Mouse (Mus musculus): ENCODE results near the gene Eif4a2. TPM values are rescaled to one million over a fixed set of nuclear protein-coding genes. Genes with fewer than 3 reads are reported as not detected.
A peak's percentile ranks its signal among the peaks of the same experiment; 100 is the strongest.

The Eif4a2 gene
- polyA plus RNA-seq, 1 experiment from 2014 or later, result 237 TPM

DNA sequence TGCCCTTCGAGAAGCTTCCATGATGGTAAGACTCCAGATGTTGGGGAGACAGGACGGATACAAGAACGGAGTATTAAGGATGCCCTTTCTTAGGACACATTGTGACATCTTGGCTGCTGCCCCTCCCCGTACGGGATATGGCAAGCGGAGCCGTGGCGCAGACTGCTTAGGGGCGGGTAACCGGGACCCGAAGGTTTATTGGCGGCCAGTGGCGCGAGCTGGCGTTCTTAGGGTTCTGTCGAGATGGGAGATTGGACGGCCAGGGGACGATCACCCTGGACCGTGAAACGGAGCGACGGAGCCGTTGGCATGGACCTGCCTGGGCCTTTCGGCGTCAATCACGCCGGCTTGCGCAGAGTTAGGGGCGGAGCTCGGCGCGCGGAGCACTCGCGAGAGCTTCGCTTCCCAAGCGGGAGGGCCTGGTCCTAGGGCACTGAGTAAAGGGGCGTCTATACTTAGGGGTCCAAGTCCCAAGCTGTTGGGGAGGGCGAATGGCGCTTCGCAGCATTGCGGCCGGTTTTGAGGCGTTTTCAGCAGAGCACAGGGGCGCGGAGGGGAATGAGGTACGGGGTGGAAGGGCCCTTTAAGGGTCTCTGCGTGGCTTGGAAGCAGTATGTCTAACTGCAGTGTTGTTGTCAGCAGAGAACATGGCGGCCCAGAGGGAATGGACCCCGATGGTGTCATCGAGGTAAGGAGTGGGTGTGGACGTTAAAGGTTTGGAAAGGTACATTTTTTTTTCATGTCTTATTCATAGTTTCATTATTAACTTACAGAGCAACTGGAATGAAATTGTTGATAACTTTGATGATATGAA is 909 bp downstream of the Eif4a2 start:
- Histone ChIP-seq H3K9ac (replicated peaks) (peak overlapping the region; percentile 100), H3K9me3 (no peaks in the 10 kb centered on the region), H3K27ac (peak overlapping the region; percentile 98), H3K4me1 (replicated peaks) (peaks cover 20% of the 10 kb centered on the region), H3K4me2 (peak overlapping the region; percentile 91), H3K4me3 (replicated peaks) (peak overlapping the region; percentile 97), H3K36me3 (peaks cover 46% of the 10 kb centered on the region), H3K27me3 (no peaks in the 10 kb centered on the region)
- ATAC-seq (ENCODE audit: insufficient number of reproducible peaks, insufficient read depth, low FRiP score, low TSS enrichment, low read depth), result peak; percentile 86
- WGBS, result under 1% methylated on average over 52 of the region's 52 CpGs

DNA sequence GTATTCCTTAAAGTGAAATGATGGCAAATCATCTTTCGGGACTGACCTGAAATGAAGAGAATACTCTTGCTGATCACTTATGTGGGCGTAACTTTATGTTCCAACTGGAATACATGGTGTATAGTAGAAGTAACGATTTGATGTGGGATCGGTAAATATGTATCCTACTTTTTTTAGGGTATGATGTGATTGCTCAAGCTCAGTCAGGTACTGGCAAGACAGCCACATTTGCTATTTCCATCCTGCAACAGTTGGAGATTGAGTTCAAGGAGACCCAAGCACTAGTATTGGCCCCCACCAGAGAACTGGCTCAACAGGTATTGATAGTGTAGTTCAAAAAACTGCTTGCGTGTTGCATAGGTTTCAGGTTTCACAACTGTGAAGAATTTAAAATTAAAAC is 1.7 kb downstream of the Eif4a2 start:
- Histone ChIP-seq H3K36me3 (peaks cover 49% of the 10 kb centered on the region), H3K9me3 (no peaks in the 10 kb centered on the region), H3K4me1 (replicated peaks) (peaks cover 19% of the 10 kb centered on the region), H3K4me3 (replicated peaks) (peak overlapping the region; percentile 97), H3K4me2 (peak overlapping the region; percentile 91), H3K9ac (replicated peaks) (peak overlapping the region; percentile 100), H3K27me3 (no peaks in the 10 kb centered on the region), H3K27ac (peak overlapping the region; percentile 98; the same call in 1 of the 2 replicates)
- WGBS, result 3% methylated on average over 5 of the region's 5 CpGs
- ATAC-seq (ENCODE audit: insufficient number of reproducible peaks, insufficient read depth, low FRiP score, low TSS enrichment, low read depth), result no peak

DNA sequence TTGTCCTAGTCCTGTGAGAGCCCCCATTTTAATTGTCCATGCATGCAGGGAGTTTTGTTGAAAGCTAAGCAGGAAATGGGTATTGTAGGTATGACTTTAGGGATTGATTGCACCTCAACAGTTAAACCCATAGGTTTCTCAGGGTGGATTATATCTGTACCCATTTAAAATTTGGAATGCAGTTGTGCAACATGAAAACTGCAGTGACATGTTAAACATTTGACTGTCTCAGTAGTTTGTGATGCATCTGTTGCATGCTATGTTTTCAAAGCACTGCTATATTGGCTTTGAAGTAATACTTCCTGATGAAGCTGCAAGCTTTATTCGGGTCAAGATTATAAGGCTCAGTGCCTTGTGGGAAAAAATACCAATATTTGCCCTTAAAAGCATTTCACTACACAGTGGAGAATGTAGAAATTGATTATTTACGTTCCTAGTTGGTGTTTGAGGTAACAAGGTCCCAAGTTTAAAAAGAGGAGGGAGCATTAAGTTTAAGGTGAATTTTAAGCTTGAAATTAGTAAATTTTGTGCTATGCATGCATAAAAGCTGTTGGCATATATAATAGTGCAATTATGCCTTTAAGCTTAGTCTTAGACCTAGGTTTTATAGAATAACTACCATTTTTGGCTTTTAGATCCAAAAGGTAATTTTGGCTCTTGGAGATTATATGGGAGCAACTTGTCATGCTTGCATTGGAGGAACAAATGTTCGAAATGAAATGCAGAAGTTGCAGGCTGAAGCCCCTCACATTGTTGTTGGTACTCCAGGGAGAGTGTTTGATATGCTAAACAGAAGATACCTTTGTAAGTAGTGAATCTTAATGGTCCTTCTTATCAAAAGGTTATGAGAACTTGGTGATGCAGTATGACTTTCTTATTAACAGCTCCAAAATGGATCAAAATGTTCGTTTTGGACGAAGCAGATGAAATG is 2.4 kb downstream of the Eif4a2 start:
- no peak overlapping the region for H3K27ac ChIP-seq
- peaks cover 19% of the 10 kb centered on the region for H3K4me1 ChIP-seq (replicated peaks)
- 62% methylated on average over 5 of the region's 5 CpGs for WGBS
- no peaks in the 10 kb centered on the region for H3K27me3 ChIP-seq
- peak overlapping the region; percentile 100 for H3K9ac ChIP-seq (replicated peaks)
- peaks cover 56% of the 10 kb centered on the region for H3K36me3 ChIP-seq
- H3K4me2 ChIP-seq, result peak overlapping the region; percentile 91
- no peak for ATAC-seq (ENCODE audit: insufficient number of reproducible peaks, insufficient read depth, low FRiP score, low TSS enrichment, low read depth)
- peak overlapping the region; percentile 97 for H3K4me3 ChIP-seq (replicated peaks)
- no peaks in the 10 kb centered on the region for H3K9me3 ChIP-seq

DNA sequence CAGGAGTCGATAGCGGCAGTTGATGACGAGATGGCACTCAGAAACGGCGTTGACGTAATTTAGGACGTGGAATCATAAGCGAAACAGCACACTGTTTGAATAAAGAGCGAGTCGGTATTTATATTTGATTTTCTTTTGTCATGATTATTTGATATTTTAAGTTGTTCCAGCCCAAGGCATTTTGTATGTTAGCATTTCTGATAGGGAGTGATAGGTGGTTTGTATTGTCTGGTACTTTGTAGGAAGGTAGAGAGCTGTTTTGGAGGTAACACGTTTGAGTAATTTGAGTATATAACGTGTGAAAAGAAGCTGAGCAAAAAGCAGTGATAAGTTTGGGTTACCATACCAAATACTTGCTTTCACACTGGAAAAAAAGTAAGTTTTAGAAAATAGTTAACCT is 5.1 kb downstream of the Eif4a2 start:
- no peaks in the 10 kb centered on the region for H3K9me3 ChIP-seq
- no peak overlapping the region for H3K4me2 ChIP-seq
- no peak overlapping the region for H3K9ac ChIP-seq (replicated peaks)
- no peaks in the 10 kb centered on the region for H3K27me3 ChIP-seq
- no peak for ATAC-seq (ENCODE audit: insufficient number of reproducible peaks, insufficient read depth, low FRiP score, low TSS enrichment, low read depth)
- no peak overlapping the region for H3K27ac ChIP-seq
- H3K36me3 ChIP-seq, result peaks cover 82% of the 10 kb centered on the region
- H3K4me3 ChIP-seq (replicated peaks), result no peak overlapping the region
- WGBS, result 83% methylated on average over 12 of the region's 12 CpGs
- peaks cover 19% of the 10 kb centered on the region for H3K4me1 ChIP-seq (replicated peaks)

DNA sequence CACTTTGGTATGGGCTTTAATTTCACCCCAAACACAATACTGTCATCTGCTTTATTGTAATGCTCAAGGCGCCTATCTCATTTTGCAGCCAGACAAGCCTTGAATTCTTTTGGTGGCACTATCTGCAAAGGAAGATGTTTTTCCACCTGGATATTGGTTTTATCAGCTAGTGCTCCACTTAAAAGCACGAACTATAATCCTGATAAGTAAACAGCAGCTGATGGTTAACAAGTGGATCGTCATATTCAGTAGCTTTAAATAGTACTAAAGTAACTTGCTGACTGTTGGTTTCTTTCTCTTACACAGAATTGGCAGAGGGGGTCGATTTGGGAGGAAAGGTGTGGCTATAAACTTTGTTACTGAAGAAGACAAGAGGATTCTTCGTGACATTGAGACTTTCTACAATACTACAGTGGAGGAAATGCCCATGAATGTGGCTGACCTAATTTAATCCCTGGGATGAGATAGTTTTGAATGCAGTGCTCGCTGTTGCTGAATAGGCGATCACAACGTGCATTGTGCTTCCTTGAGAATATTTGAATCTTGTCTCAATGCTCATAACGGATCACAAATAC is 5.7 kb downstream of the Eif4a2 start:
- H3K27me3 ChIP-seq, result no peaks in the 10 kb centered on the region
- H3K4me2 ChIP-seq, result no peak overlapping the region
- no peak for ATAC-seq (ENCODE audit: insufficient number of reproducible peaks, insufficient read depth, low FRiP score, low TSS enrichment, low read depth)
- WGBS, result 66% methylated on average over 9 of the region's 9 CpGs
- H3K9ac ChIP-seq (replicated peaks), result no peak overlapping the region
- H3K27ac ChIP-seq, result no peak overlapping the region
- no peak overlapping the region for H3K4me3 ChIP-seq (replicated peaks)
- no peaks in the 10 kb centered on the region for H3K9me3 ChIP-seq
- peaks cover 86% of the 10 kb centered on the region for H3K36me3 ChIP-seq
- H3K4me1 ChIP-seq (replicated peaks), result peaks cover 19% of the 10 kb centered on the region

DNA sequence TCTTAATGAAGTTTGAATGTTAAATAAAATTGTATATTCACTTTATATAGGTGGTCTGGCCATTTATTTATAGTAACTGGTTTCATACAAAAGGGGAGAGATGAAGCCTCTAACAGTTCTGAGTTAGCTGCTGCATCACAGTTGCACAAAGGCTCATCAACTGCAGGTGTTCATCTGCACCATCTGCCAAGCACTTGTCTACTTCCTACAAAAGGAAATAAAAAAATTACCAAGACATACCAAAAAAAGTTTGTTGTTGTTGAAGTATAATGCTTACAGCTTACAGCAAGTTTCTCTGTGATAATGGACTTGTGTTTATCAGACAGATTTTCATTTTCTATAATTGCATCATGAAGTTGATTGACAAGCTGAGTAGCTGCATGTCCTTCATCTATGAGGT is 6.7 kb downstream of the Eif4a2 start:
- Histone ChIP-seq H3K4me2 (no peak overlapping the region), H3K4me1 (replicated peaks) (peaks cover 19% of the 10 kb centered on the region), H3K27me3 (no peaks in the 10 kb centered on the region), H3K4me3 (replicated peaks) (no peak overlapping the region), H3K27ac (no peak overlapping the region), H3K36me3 (peaks cover 86% of the 10 kb centered on the region), H3K9ac (replicated peaks) (no peak overlapping the region), H3K9me3 (no peaks in the 10 kb centered on the region)
- no peak for ATAC-seq (ENCODE audit: insufficient number of reproducible peaks, insufficient read depth, low FRiP score, low TSS enrichment, low read depth)

DNA sequence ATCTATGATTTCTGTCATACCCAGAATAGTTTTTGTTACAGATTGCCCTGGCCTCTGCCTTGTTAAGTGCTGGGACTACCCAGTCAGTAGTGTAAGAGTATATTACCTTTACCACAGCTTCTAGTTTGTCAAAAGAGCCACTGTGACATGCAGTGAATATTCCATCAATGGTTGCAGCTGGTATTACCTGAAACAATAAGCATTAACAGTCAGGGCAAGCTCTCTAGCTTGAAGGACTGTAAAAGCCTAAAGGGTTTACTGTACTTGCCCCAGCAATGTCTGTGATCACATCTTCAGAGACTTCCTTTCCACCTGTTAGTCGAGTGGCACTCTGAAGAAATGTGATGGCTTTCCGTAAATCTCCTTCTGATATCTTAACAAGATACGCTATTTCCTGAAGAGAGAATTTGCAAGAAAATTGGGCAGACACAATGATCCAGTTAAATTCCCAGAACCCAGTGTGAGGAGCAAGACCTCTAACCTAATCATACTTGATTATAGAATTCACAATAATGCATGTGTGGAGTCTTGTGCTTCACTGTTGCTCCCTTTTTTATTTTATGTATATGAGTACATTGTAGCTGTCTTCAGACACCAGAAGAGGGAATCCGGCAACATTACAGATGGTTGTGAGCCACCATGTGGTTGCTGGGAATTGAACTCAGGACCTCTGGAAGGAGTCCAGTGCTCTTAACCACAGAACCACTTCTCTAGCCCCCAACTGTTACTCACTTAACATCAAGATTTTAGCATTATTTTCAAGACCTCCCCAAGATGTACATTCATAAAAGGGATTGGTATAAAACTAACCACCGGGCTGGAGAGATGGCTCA is 7.3 kb downstream of the Eif4a2 start:
- Histone ChIP-seq H3K9ac (replicated peaks) (no peak overlapping the region), H3K9me3 (no peaks in the 10 kb centered on the region), H3K27me3 (no peaks in the 10 kb centered on the region), H3K4me2 (no peak overlapping the region), H3K27ac (no peak overlapping the region), H3K4me3 (replicated peaks) (no peak overlapping the region), H3K36me3 (peaks cover 85% of the 10 kb centered on the region), H3K4me1 (replicated peaks) (peaks cover 13% of the 10 kb centered on the region)
- 68% methylated on average over 5 of the region's 5 CpGs for WGBS
- ATAC-seq (ENCODE audit: insufficient number of reproducible peaks, insufficient read depth, low FRiP score, low TSS enrichment, low read depth), result peak; percentile 54

DNA sequence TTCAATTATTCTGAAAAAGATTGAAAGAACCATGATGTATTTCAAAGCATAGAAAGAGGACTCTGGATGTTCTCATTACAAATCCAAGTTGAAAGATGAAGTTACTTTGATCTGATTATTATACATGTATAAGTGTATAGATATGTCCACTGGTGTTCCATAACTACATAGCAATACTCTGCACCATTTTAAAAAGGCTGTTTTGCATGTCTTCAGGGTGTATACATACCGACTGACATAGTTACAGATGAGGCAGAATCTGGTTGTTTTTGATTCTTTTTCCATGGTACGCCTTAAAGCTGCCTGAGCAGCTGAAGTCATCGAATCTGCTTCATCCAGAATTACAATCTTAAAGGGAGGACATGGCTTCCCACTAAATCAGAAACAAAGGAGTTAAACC is 8.2 kb downstream of the Eif4a2 start:
- Histone ChIP-seq H3K9me3 (no peaks in the 10 kb centered on the region), H3K27ac (no peak overlapping the region), H3K4me3 (replicated peaks) (no peak overlapping the region), H3K36me3 (peaks cover 83% of the 10 kb centered on the region), H3K9ac (replicated peaks) (no peak overlapping the region), H3K4me2 (no peak overlapping the region), H3K4me1 (replicated peaks) (0 out of 2 replicates have a peak, but pooled peaks cover 4% of the 10 kb centered on the region), H3K27me3 (no peaks in the 10 kb centered on the region)
- 84% methylated on average over 3 of the region's 3 CpGs for WGBS
- no peak for ATAC-seq (ENCODE audit: insufficient number of reproducible peaks, insufficient read depth, low FRiP score, low TSS enrichment, low read depth)

DNA sequence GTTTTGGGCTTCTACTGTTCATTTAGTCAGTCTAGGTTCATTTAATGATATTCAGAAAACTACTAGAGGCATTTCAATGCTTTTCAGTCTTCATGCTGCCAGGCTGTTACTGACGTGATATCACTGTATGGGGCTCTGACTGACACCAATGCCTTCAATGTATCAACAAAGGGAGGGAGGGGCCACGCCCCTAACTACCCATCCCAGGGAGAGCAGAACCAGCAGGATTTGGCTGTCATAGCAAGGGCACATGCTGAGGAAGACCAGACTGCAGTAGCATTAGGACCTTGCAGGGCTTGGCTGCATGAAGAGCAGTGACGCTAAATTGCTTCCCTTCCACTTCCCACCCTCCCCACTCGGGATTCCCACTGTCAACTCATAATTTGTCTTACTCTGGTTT is 9.9 kb downstream of the Eif4a2 start:
- WGBS, result 62% methylated on average over 4 of the region's 4 CpGs
- no peak overlapping the region for H3K27ac ChIP-seq
- H3K4me2 ChIP-seq, result no peak overlapping the region
- H3K4me1 ChIP-seq (replicated peaks), result no peaks in the 10 kb centered on the region
- ATAC-seq (ENCODE audit: insufficient number of reproducible peaks, insufficient read depth, low FRiP score, low TSS enrichment, low read depth), result no peak
- no peak overlapping the region for H3K4me3 ChIP-seq (replicated peaks)
- H3K9me3 ChIP-seq, result no peaks in the 10 kb centered on the region
- H3K27me3 ChIP-seq, result no peaks in the 10 kb centered on the region
- peaks cover 83% of the 10 kb centered on the region for H3K36me3 ChIP-seq
- H3K9ac ChIP-seq (replicated peaks), result no peak overlapping the region

DNA sequence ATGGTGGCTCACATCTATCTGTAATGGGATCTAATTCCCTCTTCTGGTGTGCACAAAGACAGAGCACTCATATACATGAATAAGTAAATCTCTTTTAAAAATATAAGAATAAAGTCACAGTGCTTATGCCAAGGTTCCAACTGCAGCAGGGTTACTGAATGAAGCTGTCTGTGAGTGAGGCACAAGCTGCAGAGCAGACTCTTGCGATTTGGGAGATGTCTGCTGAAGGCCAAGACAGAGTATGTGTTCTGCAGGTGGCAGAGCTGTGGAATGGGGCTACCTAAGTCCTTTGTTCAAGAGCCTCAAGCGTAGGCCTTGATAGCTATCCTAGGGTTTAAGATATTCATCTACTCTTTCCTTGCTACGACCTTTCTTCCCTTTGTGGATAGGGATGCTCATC is 15.2 kb downstream of the Eif4a2 start:
- Histone ChIP-seq H3K27me3 (no peaks in the 10 kb centered on the region), H3K4me1 (replicated peaks) (peaks cover 6% of the 10 kb centered on the region; the same call in 1 of the 2 replicates), H3K9ac (replicated peaks) (no peak overlapping the region), H3K36me3 (peaks cover 59% of the 10 kb centered on the region), H3K27ac (no peak overlapping the region), H3K4me2 (no peak overlapping the region), H3K9me3 (no peaks in the 10 kb centered on the region), H3K4me3 (replicated peaks) (no peak overlapping the region)
- WGBS, result 94% methylated on average over 3 of the region's 3 CpGs
- ATAC-seq (ENCODE audit: insufficient number of reproducible peaks, insufficient read depth, low FRiP score, low TSS enrichment, low read depth), result no peak
